Mouse (Mus musculus) forebrain, embryonic 10.5 days (tissue): Measurements from ENCODE around the gene Mep1a. TPM values are rescaled to one million over a fixed set of nuclear protein-coding genes. Genes with fewer than 3 reads are reported as not detected.

Experiments
- DNase-seq: peaks from one replicate; pipeline ENCODE4 v3.0.0-alpha.2; 2017; ENCODE audit warnings: low spot score; ENCODE audit errors: extremely low spot score
- H3K27ac ChIP-seq: fragments of 300-500 bp; sonication (generic); 2 replicates; pipeline ENCODE4 v1.5.1; 2016; ENCODE audit warnings: mild to moderate bottlenecking
- H3K27me3 ChIP-seq: fragments of 300-500 bp; sonication (generic); 2 replicates; pipeline ENCODE4 v1.6.1; 2016; ENCODE audit warnings: mild to moderate bottlenecking; ENCODE audit not compliant: poor library complexity, severe bottlenecking
- H3K36me3 ChIP-seq: fragments of 300-500 bp; sonication (generic); replicated peaks from 2 replicates; pipeline ENCODE4 v1.6.1; 2016; ENCODE audit warnings: mild to moderate bottlenecking, moderate library complexity
- H3K4me1 ChIP-seq: fragments of 300-500 bp; sonication (generic); 2 replicates; pipeline ENCODE4 v1.6.1; 2016
- H3K4me3 ChIP-seq: fragments of 300-500 bp; sonication (generic); 2 replicates; pipeline ENCODE4 v1.5.1; 2016; ENCODE audit warnings: mild to moderate bottlenecking, moderate library complexity
- H3K9me3 ChIP-seq: fragments of 300-500 bp; sonication (generic); 2 replicates; pipeline ENCODE4 v1.6.1; 2016; ENCODE audit warnings: mild to moderate bottlenecking, moderate library complexity
- WGBS: fragments of 180-500 bp; shearing (Covaris S2); methylation state at CpG from one replicate; pipeline ENCODE4 v1.1.7; 2016; 5-methylcytosine and 5-hydroxymethylcytosine counted together
- polyA plus RNA-seq: library from polyadenylated mRNA; unstranded; fragments of >200 nt; fragmentation: Nextera tagmentation; extraction: Ambion mirVana; gene quantifications from 2 replicates; pipeline ENCODE4 v1.2.1, GENCODE M21; 2016

Gene Mep1a
- polyA plus RNA-seq, 1 experiment from 2014 or later, result not detected

DNA sequence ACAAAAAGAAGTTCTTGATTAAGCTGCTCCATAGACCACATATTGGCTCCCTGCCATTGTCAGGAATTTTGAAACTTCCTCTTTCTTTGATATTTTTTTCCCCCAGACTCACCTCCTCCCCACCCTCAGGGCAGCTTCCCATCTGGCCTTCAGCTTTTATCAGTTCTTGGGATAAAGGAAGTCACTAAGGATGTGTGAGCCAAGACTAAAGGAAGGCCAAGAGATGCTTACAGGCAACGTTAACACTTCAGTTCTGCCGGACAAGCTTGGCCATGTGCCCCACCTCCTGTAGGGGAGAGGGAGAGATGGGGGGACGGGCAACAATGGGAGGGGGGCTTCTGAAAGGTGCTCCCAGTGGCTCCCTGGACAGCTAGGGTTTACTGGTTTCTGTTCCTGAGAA lies 32.6 kb downstream of the Mep1a start:
- DNase-seq, result no peak
- Histone ChIP-seq H3K9me3 (no peaks in the 10 kb centered on the region), H3K27ac (no peak overlapping the region), H3K36me3 (no peaks in the 10 kb centered on the region), H3K4me3 (no peak overlapping the region), H3K4me1 (no peaks in the 10 kb centered on the region), H3K27me3 (no peaks in the 10 kb centered on the region)
- 63% methylated on average over 3 of the region's 3 CpGs for WGBS

DNA sequence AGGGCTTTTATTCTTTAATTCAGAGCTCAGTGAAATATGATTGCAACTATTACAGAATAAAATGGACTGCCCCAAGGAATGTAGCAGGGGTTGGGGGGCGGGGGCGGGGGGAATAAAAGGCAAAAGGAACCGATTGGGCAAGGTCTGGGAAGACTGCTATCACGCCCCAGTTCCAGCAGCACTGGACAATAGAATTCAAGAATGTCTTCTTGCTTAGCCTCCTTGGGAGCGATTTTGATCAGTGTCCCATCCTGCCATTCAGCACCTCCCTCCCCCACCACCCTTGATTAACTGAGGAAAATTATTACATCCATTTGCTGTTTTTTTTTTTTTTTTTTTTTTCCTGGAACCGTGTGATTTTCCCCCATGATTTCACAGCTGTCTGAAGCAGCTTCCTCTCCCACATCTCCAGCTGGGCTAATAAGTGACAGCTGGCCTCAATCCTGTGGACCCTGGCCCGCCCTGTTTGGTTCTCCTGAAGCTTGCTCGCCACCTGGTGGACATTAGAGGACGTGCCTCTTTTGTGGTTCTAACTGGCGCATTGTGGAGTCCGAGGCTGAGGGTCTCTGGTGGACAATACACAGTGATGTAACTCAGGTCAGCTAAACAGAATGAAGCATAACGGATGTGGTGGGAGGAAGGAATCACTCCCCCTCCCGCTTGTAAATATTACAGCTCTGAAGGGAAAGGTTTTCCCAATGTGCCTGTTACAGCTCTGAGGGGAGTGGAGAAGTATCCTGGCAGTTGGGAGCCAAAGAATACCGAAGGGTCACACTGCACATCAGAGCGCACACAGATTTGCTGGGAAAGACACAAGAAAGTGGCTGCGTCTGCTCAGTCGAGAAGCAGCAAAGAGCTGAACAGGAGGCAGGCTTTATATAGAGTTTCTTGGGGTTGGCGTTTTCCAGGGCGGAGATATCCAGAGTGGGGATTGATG lies 42.1 kb downstream of the Mep1a start:
- H3K27ac ChIP-seq, result peak overlapping the region; percentile 54
- 36% methylated on average over 19 of the region's 19 CpGs for WGBS

DNA sequence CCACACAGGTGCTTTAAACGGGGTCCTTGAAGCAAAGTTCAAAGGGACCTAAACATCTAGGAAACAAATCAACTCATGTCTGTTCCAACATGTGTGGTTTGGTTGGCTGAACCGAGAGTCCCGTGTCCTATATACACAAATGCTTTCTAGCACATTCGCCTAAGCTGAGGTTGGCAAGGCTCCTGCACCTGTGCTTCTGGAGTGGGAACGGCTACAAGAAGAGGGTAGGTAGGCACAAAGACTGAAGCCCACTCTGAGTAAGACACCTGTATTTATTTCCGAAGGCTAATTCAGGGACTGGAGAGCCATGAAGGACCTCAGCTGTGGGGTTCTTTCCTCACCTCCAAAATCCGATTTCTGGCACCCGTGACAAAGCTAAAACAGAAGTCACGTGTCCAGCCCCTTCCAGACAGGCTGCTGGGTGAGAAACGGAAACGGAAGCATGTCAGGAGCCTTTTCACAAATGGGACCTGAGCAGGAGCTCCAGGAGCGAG lies 42.8 kb downstream of the Mep1a start:
- 81% methylated on average over 12 of the region's 12 CpGs for WGBS
- Histone ChIP-seq H3K27me3 (no peaks in the 10 kb centered on the region), H3K4me1 (peaks cover 13% of the 10 kb centered on the region), H3K9me3 (no peaks in the 10 kb centered on the region), H3K27ac (peak overlapping the region; percentile 44; the same call in 1 of the 2 replicates), H3K4me3 (no peak overlapping the region), H3K36me3 (no peaks in the 10 kb centered on the region)
- no peak for DNase-seq

More for the DNA sequence above, 42.1 kb downstream of the Mep1a start:
- Histone ChIP-seq H3K4me3 (no peak overlapping the region), H3K27me3 (no peaks in the 10 kb centered on the region), H3K36me3 (no peaks in the 10 kb centered on the region), H3K4me1 (peaks cover 13% of the 10 kb centered on the region), H3K9me3 (no peaks in the 10 kb centered on the region)
- DNase-seq, result peak; percentile 86

GRCm38 (mm10) chr17:43458598-43458997 lies 44.0 kb downstream of the Mep1a start:
- WGBS, result 14% methylated on average over 9 of the region's 9 CpGs
- peak; percentile 58 for DNase-seq
- no peaks in the 10 kb centered on the region for H3K27me3 ChIP-seq
- H3K36me3 ChIP-seq, result no peaks in the 10 kb centered on the region
- no peaks in the 10 kb centered on the region for H3K9me3 ChIP-seq
- no peak overlapping the region for H3K27ac ChIP-seq
- peaks cover 13% of the 10 kb centered on the region for H3K4me1 ChIP-seq
- H3K4me3 ChIP-seq, result no peak overlapping the region

DNA sequence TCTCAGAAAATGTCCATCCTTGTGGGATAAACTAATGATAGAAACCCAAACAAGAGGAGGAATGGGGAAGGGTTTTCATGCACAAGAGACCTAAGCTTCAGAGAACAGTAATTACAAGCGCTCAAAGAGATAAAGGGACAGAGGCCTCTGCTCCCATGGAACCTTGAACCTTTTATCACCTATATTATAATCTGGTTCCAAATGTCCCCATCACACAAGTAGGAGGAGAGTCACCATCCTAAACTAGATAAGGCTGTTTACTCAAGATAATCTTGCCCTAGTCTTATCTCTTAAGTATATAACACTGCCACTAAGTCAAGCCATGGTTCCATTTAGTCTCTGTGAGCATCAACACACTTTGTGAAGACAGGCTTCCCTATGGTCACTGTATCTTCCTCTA lies 51.4 kb downstream of the Mep1a start:
- Histone ChIP-seq H3K27me3 (no peaks in the 10 kb centered on the region), H3K36me3 (no peaks in the 10 kb centered on the region), H3K9me3 (no peaks in the 10 kb centered on the region), H3K4me3 (no peak overlapping the region), H3K4me1 (no peaks in the 10 kb centered on the region), H3K27ac (no peak overlapping the region)
- DNase-seq, result no peak
- WGBS, result 96% methylated on average over 1 of the region's 1 CpGs

GRCm38 (mm10) chr17:43434485-43434884 lies 68.1 kb downstream of the Mep1a start:
- Histone ChIP-seq H3K27me3 (no peaks in the 10 kb centered on the region), H3K27ac (no peak overlapping the region), H3K4me1 (no peaks in the 10 kb centered on the region), H3K9me3 (no peaks in the 10 kb centered on the region), H3K36me3 (no peaks in the 10 kb centered on the region), H3K4me3 (no peak overlapping the region)
- no peak for DNase-seq
- 89% methylated on average over 8 of the region's 8 CpGs for WGBS

GRCm38 (mm10) chr17:43431692-43432091 lies 70.9 kb downstream of the Mep1a start:
- Histone ChIP-seq H3K4me1 (no peaks in the 10 kb centered on the region), H3K36me3 (no peaks in the 10 kb centered on the region), H3K27ac (no peak overlapping the region), H3K4me3 (no peak overlapping the region), H3K27me3 (no peaks in the 10 kb centered on the region), H3K9me3 (no peaks in the 10 kb centered on the region)
- 81% methylated on average over 5 of the region's 5 CpGs for WGBS
- no peak for DNase-seq

Other genes with a start within 250 kb of the Mep1a start
- not detected in 2 replicates for gene Adgrf1, start 232.5 kb downstream of the Mep1a start, polyA plus RNA-seq
- gene Adgrf5, start 142.4 kb downstream of the Mep1a start, polyA plus RNA-seq, result 6.0 and 8.0 TPM in 2 replicates
- 0.25 and 0.31 TPM in 2 replicates for gene Ankrd66, start 40.8 kb upstream of the Mep1a start, polyA plus RNA-seq
- gene Pla2g7, start 65.3 kb upstream of the Mep1a start, polyA plus RNA-seq, result 2.6 and 3.8 TPM in 2 replicates
- gene Tdrd6, start 127.5 kb upstream of the Mep1a start, polyA plus RNA-seq, result 0.02 and 0.37 TPM in 2 replicates
- gene Slc25a27, start 164.4 kb upstream of the Mep1a start, polyA plus RNA-seq, result 33.3 and 38.0 TPM in 2 replicates
- gene Cyp39a1, start 164.6 kb upstream of the Mep1a start, polyA plus RNA-seq, result 34.6 and 36.3 TPM in 2 replicates